Mouse (Mus musculus): ENCODE measurements at regions not wholly inside any gene's neighbourhood (a gene's known extent, or its start where the extent isn't known, plus 50 kb on each side); places are given as distances from the start of the nearest gene placed in this dataset.
"Not testable (repeated sequence)": the region's sequence is repeated elsewhere in the genome, so short reads cannot be mapped to it uniquely, and the experiment has no call there.

DNA sequence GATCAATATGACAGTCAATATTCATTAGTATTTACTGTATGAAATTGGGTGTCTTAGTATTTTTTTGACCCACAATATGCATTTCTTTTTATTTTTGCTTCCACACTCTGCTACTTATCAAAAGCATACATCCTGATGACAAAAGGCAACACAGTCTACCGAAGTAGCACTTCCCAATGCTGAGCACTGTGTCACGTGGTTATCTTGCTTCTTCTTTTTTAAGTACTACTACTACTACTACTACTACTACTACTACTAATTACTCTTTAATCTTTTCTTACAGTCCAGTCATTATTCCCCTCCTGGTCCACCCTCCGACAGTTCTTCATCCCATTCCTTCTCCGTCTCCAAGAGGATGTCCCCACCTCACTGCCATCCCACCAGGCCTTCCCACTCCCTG, 92.6 kb upstream of the Tgm3 start:
- Histone ChIP-seq H3K9ac (replicated peaks; ENCODE audit: low read depth, low read length) (no peak overlapping the region), H3K36me3 (replicated peaks; ENCODE audit: control insufficient read depth, insufficient read depth, low read length) (no peaks in the 10 kb centered on the region), H3K27ac (ENCODE audit: low read depth) (no peak overlapping the region), H3K27me3 (ENCODE audit: control insufficient read depth, insufficient read depth, low read length) (no peaks in the 10 kb centered on the region), H3K4me1 (ENCODE audit: control insufficient read depth, insufficient read depth) (no peaks in the 10 kb centered on the region), H3K4me3 (ENCODE audit: low read depth, low read length) (no peak overlapping the region), H3K9me3 (replicated peaks; ENCODE audit: control insufficient read depth, low read length) (no peaks in the 10 kb centered on the region), H3K4me2 (ENCODE audit: low read depth, low read length) (no peak overlapping the region)
- TF ChIP-seq EP300 (IDR thresholded peaks at IDR 0.05; ENCODE audit: low read depth) (no peak), CTCF (IDR thresholded peaks at IDR 0.05; ENCODE audit: low read depth) (no peak)
- 88% methylated on average over 4 of the region's 4 CpGs for WGBS
- no peak for DNase-seq (ENCODE audit: low spot score)
- no peak for ATAC-seq (ENCODE audit: insufficient read depth, low read depth)

- TF ChIP-seq CTCF (IDR thresholded peaks at IDR 0.05; ENCODE audit: low read depth) = no peak
- no peak for TF ChIP-seq EP300 (IDR thresholded peaks at IDR 0.05; ENCODE audit: low read depth)
- DNase-seq (ENCODE audit: low spot score) = no peak
- ATAC-seq (ENCODE audit: insufficient read depth, low read depth) = no peak
- Histone ChIP-seq H3K4me1 (ENCODE audit: control insufficient read depth, insufficient read depth) (no peaks in the 10 kb centered on the region), H3K9ac (replicated peaks; ENCODE audit: low read depth, low read length) (no peak overlapping the region), H3K4me3 (ENCODE audit: low read depth, low read length) (no peak overlapping the region), H3K36me3 (replicated peaks; ENCODE audit: control insufficient read depth, insufficient read depth, low read length) (no peaks in the 10 kb centered on the region), H3K27me3 (ENCODE audit: control insufficient read depth, insufficient read depth, low read length) (no peaks in the 10 kb centered on the region), H3K27ac (ENCODE audit: low read depth) (no peak overlapping the region), H3K9me3 (replicated peaks; ENCODE audit: control insufficient read depth, low read length) (no peaks in the 10 kb centered on the region), H3K4me2 (ENCODE audit: low read depth, low read length) (no peak overlapping the region)
- WGBS = 70% methylated on average over 2 of the region's 2 CpGs
These were observed 84.9 kb upstream of the Tgm3 start for GRCm38 (mm10) chr2:129927218-129927617.

DNA sequence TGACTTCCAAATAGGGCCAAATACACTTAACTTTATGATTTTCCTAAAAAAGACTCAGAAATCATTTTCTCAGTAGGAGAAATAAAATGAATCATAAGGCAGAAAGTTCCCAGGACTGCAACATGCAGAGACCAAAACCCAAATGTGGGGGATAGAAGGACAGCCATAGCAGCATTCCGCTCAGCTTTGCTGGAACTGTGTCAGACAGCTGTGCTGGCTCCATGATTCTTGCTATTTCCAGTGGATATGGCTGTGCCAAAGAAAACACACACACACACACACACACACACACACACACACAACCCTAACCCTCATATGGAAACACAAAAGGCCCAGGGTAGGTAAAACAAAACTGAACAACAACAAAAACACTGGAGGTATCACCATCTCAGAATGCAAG, 78.6 kb upstream of the Tgm3 start:
- WGBS = 81% methylated on average over 1 of the region's 1 CpGs
- no peak for ATAC-seq (ENCODE audit: insufficient read depth, low read depth)
- Histone ChIP-seq H3K9me3 (replicated peaks; ENCODE audit: control insufficient read depth, low read length) (no peaks in the 10 kb centered on the region), H3K27me3 (ENCODE audit: control insufficient read depth, insufficient read depth, low read length) (no peaks in the 10 kb centered on the region), H3K36me3 (replicated peaks; ENCODE audit: control insufficient read depth, insufficient read depth, low read length) (no peaks in the 10 kb centered on the region), H3K4me1 (ENCODE audit: control insufficient read depth, insufficient read depth) (no peaks in the 10 kb centered on the region), H3K4me2 (ENCODE audit: low read depth, low read length) (no peak overlapping the region), H3K27ac (ENCODE audit: low read depth) (no peak overlapping the region), H3K4me3 (ENCODE audit: low read depth, low read length) (no peak overlapping the region), H3K9ac (replicated peaks; ENCODE audit: low read depth, low read length) (no peak overlapping the region)
- TF ChIP-seq EP300 (IDR thresholded peaks at IDR 0.05; ENCODE audit: low read depth) (no peak), CTCF (IDR thresholded peaks at IDR 0.05; ENCODE audit: low read depth) (no peak)
- no peak for DNase-seq (ENCODE audit: low spot score)

- WGBS = 85% methylated on average over 4 of the region's 4 CpGs
- Histone ChIP-seq H3K9me3 (replicated peaks; ENCODE audit: control insufficient read depth, low read length) (no peaks in the 10 kb centered on the region), H3K27ac (ENCODE audit: low read depth) (no peak overlapping the region), H3K9ac (replicated peaks; ENCODE audit: low read depth, low read length) (no peak overlapping the region), H3K27me3 (ENCODE audit: control insufficient read depth, insufficient read depth, low read length) (no peaks in the 10 kb centered on the region), H3K36me3 (replicated peaks; ENCODE audit: control insufficient read depth, insufficient read depth, low read length) (no peaks in the 10 kb centered on the region), H3K4me2 (ENCODE audit: low read depth, low read length) (no peak overlapping the region), H3K4me3 (ENCODE audit: low read depth, low read length) (no peak overlapping the region), H3K4me1 (ENCODE audit: control insufficient read depth, insufficient read depth) (no peaks in the 10 kb centered on the region)
- DNase-seq (ENCODE audit: low spot score) = no peak
- TF ChIP-seq EP300 (IDR thresholded peaks at IDR 0.05; ENCODE audit: low read depth) = no peak
- ATAC-seq (ENCODE audit: insufficient read depth, low read depth) = no peak
These were observed 69.3 kb upstream of the Tgm3 start for GRCm38 (mm10) chr2:129942824-129943223.

- H3K4me3 ChIP-seq (ENCODE audit: low read depth, low read length) = peak overlapping the region; percentile 24
- H3K9ac ChIP-seq (replicated peaks; ENCODE audit: low read depth, low read length) = peak overlapping the region; percentile 31
- no peaks in the 10 kb centered on the region for H3K9me3 ChIP-seq (replicated peaks; ENCODE audit: control insufficient read depth, low read length)
- H3K27ac ChIP-seq (ENCODE audit: low read depth) = no peak overlapping the region
- WGBS = 29% methylated on average over 20 of the region's 20 CpGs
- ATAC-seq (ENCODE audit: insufficient read depth, low read depth) (peak; percentile 8; the same call in 1 of the 2 replicates), DNase-seq (ENCODE audit: low spot score) (no peak)
- no peaks in the 10 kb centered on the region for H3K4me1 ChIP-seq (ENCODE audit: control insufficient read depth, insufficient read depth)
- peak overlapping the region; percentile 51 for H3K4me2 ChIP-seq (ENCODE audit: low read depth, low read length)
- no peaks in the 10 kb centered on the region for H3K36me3 ChIP-seq (replicated peaks; ENCODE audit: control insufficient read depth, insufficient read depth, low read length)
- TF ChIP-seq CTCF (IDR thresholded peaks at IDR 0.05; ENCODE audit: low read depth) = no peak
- no peak for TF ChIP-seq EP300 (IDR thresholded peaks at IDR 0.05; ENCODE audit: low read depth)
- no peaks in the 10 kb centered on the region for H3K27me3 ChIP-seq (ENCODE audit: control insufficient read depth, insufficient read depth, low read length)
These were observed 64.1 kb upstream of the Tgm3 start for GRCm38 (mm10) chr2:129947847-129948553.

GRCm38 (mm10) chr2:129949786-129950185, 62.4 kb upstream of the Tgm3 start:
- not testable (repeated sequence) for ATAC-seq (ENCODE audit: insufficient read depth, low read depth); H3K4me2 ChIP-seq (ENCODE audit: low read depth, low read length); H3K9ac ChIP-seq (replicated peaks; ENCODE audit: low read depth, low read length); H3K36me3 ChIP-seq (replicated peaks; ENCODE audit: control insufficient read depth, insufficient read depth, low read length); H3K27ac ChIP-seq (ENCODE audit: low read depth); H3K9me3 ChIP-seq (replicated peaks; ENCODE audit: control insufficient read depth, low read length); H3K27me3 ChIP-seq (ENCODE audit: control insufficient read depth, insufficient read depth, low read length); DNase-seq (ENCODE audit: low spot score); H3K4me1 ChIP-seq (ENCODE audit: control insufficient read depth, insufficient read depth); H3K4me3 ChIP-seq (ENCODE audit: low read depth, low read length)
- 70% methylated on average over 6 of the region's 6 CpGs for WGBS

Data from heart, postnatal 0 days (tissue).